Mouse (Mus musculus): Measurements from ENCODE around the gene Cntfr.

GRCm38 (mm10) chr4:41707011-41707535, 10.2 kb upstream of the Cntfr start:
- TF ChIP-seq CTCF (IDR thresholded peaks at IDR 0.05; ENCODE audit: low read depth) (peak; percentile 73), EP300 (IDR thresholded peaks at IDR 0.05; ENCODE audit: low read depth) (no peak)
